Mouse (Mus musculus) limb, embryonic 13.5 days (tissue): Measurements from ENCODE around the gene Cntln. TPM values are rescaled to one million over a fixed set of nuclear protein-coding genes. Genes with fewer than 3 reads are reported as not detected.

Experiments
- ATAC-seq: fragments of 200-750 bp; cut with Nextera tagmentation; 2 replicates; pipeline ENCODE4 v1.8.0; 2017; ENCODE audit warnings: low read depth, moderate number of reproducible peaks, moderate TSS enrichment; ENCODE audit not compliant: low FRiP score
- H3K27ac ChIP-seq: fragments of 300-500 bp; sonication (generic); 2 replicates; pipeline ENCODE4 v1.5.1; 2015; ENCODE audit warnings: inconsistent platforms, mild to moderate bottlenecking, moderate library complexity
- H3K27me3 ChIP-seq: fragments of 300-500 bp; sonication (generic); 2 replicates; pipeline ENCODE4 v1.6.1; 2015; ENCODE audit warnings: mild to moderate bottlenecking, inconsistent platforms
- H3K36me3 ChIP-seq: fragments of 300-500 bp; sonication (generic); 2 replicates; pipeline ENCODE4 v1.6.1; 2015; ENCODE audit warnings: inconsistent platforms, mild to moderate bottlenecking, moderate library complexity
- H3K4me1 ChIP-seq: fragments of 300-500 bp; sonication (generic); 2 replicates; pipeline ENCODE4 v1.6.1; 2015; ENCODE audit warnings: inconsistent platforms
- H3K4me2 ChIP-seq: fragments of 300-500 bp; sonication (generic); replicated peaks from 2 replicates; pipeline ENCODE4 v1.6.1; 2015; ENCODE audit warnings: inconsistent platforms, mild to moderate bottlenecking, moderate library complexity
- H3K4me3 ChIP-seq: fragments of 300-500 bp; sonication (generic); 2 replicates; pipeline ENCODE4 v1.5.1; 2015; ENCODE audit warnings: moderate library complexity, mild to moderate bottlenecking, inconsistent platforms
- H3K9ac ChIP-seq: fragments of 300-500 bp; sonication (generic); 2 replicates; pipeline ENCODE4 v1.6.1; 2015; ENCODE audit warnings: mild to moderate bottlenecking, inconsistent platforms
- H3K9me3 ChIP-seq: fragments of 300-500 bp; sonication (generic); 2 replicates; pipeline ENCODE4 v1.6.1; 2016; ENCODE audit warnings: inconsistent platforms
- WGBS: fragments of 180-500 bp; shearing (Covaris S2); methylation state at CpG from one replicate; pipeline ENCODE4 v1.1.7; 2015; 5-methylcytosine and 5-hydroxymethylcytosine counted together
- polyA plus RNA-seq: library from polyadenylated mRNA; unstranded; fragments of >200 nt; fragmentation: Nextera tagmentation; extraction: Ambion mirVana; gene quantifications from 2 replicates; pipeline ENCODE4 v1.2.1, GENCODE M21; 2015

The Cntln gene
- polyA plus RNA-seq, 1 experiment from 2014 or later, result 13.6 TPM

DNA sequence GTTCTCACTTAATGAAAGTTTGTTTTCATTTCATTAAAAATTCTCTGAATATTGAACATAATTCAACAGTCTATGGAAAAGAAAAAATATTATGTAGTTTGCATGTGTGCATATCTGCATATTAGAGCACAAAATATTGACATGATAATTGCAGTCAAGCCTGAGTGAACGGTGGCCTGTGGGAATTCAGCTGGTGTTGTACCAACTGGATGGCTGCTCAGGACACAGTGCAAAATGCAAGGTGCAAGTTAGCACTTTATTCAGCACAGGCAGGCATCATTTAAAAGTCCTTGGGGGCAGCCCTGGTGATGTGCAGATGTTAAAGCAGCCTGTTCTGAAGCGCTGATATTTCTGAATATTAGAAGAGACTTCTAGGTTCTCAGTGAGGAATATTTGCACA lies 58.5 kb downstream of the Cntln start:
- H3K27me3 ChIP-seq, result no peaks in the 10 kb centered on the region
- H3K4me2 ChIP-seq, result no peak overlapping the region
- no peak overlapping the region for H3K9ac ChIP-seq
- H3K36me3 ChIP-seq, result no peaks in the 10 kb centered on the region
- no peak overlapping the region for H3K27ac ChIP-seq
- H3K4me1 ChIP-seq, result peaks cover 4% of the 10 kb centered on the region
- H3K4me3 ChIP-seq, result no peak overlapping the region
- 0 out of 2 replicates have a peak, but pooled peaks cover 4% of the 10 kb centered on the region for H3K9me3 ChIP-seq
- ATAC-seq, result no peak
- 52% methylated on average over 2 of the region's 2 CpGs for WGBS

DNA sequence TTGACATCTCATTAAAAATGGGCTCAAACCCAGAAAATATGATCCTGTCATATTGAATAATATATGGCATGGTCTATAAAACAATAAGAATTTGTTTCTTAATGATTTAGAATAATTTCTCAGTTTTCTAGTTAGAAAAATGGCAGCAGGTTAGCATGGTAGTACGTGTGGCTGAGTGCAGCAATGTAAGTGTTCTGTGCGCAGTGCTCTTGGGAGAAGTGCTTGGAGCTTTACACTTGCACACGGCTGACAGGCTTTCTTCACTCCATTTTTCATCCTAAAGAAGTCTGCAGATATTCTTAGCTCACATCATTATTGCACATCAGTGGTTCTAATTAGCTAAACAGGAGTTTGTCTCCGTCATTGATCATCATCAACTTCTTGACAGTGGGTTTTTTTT lies 60.0 kb downstream of the Cntln start:
- no peak for ATAC-seq
- 60% methylated on average over 4 of the region's 4 CpGs for WGBS

DNA sequence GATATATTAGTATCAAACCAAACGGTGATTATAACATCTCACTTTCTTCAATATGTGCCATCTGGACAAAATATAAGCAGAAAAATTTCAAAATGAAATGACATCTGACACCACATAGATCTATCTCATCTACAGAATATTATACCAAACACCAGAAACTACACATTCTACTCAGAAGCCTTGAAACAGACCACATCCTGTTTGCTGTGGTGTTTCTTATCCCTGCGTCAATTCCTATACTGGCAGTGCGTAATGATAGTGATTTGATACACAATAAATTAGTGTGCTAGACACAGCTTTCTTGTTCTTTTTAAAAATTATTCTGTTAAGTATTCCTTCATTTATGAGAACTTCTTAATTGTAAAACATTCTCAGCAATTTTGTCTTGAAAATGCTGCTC lies 62.3 kb downstream of the Cntln start:
- H3K4me2 ChIP-seq, result no peak overlapping the region
- H3K9ac ChIP-seq, result no peak overlapping the region
- H3K9me3 ChIP-seq, result no peaks in the 10 kb centered on the region
- no peaks in the 10 kb centered on the region for H3K36me3 ChIP-seq
- H3K4me1 ChIP-seq, result peaks cover 4% of the 10 kb centered on the region
- H3K27me3 ChIP-seq, result no peaks in the 10 kb centered on the region
- H3K4me3 ChIP-seq, result no peak overlapping the region
- no peak for ATAC-seq
- H3K27ac ChIP-seq, result no peak overlapping the region
- WGBS, result 84% methylated on average over 3 of the region's 3 CpGs

More for the DNA sequence above, 60.0 kb downstream of the Cntln start:
- Histone ChIP-seq H3K27ac (no peak overlapping the region), H3K4me3 (no peak overlapping the region), H3K9ac (no peak overlapping the region), H3K4me1 (peaks cover 4% of the 10 kb centered on the region), H3K4me2 (no peak overlapping the region), H3K27me3 (no peaks in the 10 kb centered on the region), H3K36me3 (no peaks in the 10 kb centered on the region), H3K9me3 (no peaks in the 10 kb centered on the region)

DNA sequence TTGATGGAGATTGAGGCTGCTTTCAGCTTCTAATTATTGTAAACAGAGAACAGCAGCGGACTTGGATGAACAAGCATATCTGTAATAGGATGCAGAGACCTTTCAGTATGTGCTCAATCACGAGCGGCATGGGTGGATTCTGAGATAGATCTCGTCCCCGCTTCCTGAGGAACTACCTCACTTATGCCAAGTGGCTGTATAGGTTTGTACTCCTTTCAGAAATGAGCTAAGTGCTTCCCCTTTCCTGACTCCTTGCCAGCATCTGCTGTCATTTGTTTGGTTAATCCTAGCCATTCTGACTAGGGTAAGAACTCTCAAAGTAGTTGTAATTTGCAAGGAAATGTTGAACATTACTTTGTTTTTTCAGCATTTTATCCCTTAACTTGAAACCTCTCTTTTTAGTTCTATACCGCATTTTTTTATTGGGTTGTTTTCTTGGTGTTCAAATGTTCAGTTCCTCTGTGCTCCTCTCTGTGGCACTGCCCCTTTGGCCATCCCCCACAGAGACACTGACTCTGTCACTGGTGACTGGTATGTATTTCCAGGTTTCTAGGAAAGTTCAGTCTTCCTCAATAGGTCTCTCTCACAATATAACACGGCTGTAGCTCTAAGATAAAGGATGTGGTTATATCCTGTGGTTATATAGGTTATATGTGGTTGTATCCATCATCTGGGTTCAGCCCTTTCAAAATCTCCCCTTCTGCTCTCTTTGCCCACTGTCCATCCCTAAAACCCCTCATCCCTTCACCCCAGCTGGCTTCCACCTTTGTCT lies 93.0 kb downstream of the Cntln start:
- no peaks in the 10 kb centered on the region for H3K4me1 ChIP-seq
- 81% methylated on average over 7 of the region's 7 CpGs for WGBS
- no peak overlapping the region for H3K4me2 ChIP-seq
- H3K4me3 ChIP-seq, result no peak overlapping the region
- H3K27ac ChIP-seq, result no peak overlapping the region
- no peak for ATAC-seq
- peaks cover 14% of the 10 kb centered on the region; the same call in 1 of the 2 replicates for H3K36me3 ChIP-seq
- no peaks in the 10 kb centered on the region for H3K9me3 ChIP-seq
- H3K27me3 ChIP-seq, result no peaks in the 10 kb centered on the region
- H3K9ac ChIP-seq, result no peak overlapping the region

DNA sequence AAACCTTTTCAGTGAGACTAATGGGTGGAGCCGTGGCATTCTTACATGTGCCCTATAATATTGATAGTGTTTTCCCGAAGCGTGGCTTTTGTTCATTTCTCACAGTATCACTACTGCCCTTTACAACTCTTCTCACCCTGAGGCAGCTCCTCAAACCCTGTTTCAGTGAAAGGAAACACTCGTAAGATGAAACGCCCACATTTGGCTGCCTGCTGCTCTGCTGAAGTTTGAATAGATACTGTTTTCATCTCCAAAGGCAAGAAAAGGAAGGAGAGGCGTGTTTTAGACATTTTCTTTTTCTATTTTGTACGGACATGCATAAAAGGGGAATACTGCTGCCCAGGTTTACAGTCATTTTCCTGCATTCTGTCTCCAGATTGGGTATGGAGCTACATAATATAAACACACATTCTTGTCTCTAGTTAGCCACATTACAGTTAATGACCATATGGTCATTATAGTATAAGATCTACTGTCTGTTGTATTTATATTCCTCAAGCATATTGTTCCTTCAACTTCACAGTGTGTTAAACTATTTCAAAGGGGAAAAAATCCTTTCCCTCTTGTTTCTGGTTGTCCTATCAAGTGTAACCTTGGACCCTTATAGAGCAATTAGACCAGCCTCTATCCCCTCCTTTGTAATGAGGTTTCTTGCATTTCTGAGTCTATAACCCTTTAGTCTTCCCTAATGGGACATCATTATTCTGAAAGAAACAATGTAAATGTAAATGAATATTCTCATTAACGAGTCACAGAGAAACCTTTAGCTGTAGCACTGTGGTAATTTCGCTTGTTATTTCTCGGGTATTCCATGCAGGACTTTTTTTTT lies 111.6 kb downstream of the Cntln start:
- Histone ChIP-seq H3K9ac (no peak overlapping the region), H3K9me3 (no peaks in the 10 kb centered on the region), H3K27ac (no peak overlapping the region; the same call in 1 of the 2 replicates), H3K4me2 (no peak overlapping the region), H3K27me3 (no peaks in the 10 kb centered on the region), H3K36me3 (peaks cover 3% of the 10 kb centered on the region; the same call in 1 of the 2 replicates), H3K4me3 (no peak overlapping the region), H3K4me1 (no peaks in the 10 kb centered on the region)
- WGBS, result 64% methylated on average over 10 of the region's 10 CpGs
- no peak for ATAC-seq

DNA sequence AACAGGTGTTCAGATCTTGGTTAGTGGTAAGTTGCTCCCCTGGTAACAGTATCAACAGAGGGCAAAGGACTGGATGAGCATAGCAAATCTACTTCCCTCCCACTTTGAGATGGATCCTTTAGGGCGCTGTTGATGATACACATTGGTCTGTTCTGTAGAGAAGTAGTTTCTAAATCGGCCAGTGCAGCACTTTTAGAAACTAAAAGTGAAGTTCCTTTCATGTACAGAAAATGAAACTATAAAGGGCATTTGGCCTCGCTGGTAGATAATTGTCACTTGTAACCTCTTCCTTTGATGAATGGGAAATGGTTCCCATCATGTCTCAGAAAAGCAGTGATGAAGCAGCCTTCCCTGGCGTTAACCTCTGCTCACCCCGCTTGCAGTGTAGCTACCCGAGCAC lies 121.5 kb downstream of the Cntln start:
- H3K4me1 ChIP-seq, result no peaks in the 10 kb centered on the region
- no peaks in the 10 kb centered on the region for H3K36me3 ChIP-seq
- 62% methylated on average over 6 of the region's 6 CpGs for WGBS
- no peak overlapping the region for H3K4me3 ChIP-seq
- no peak overlapping the region for H3K4me2 ChIP-seq
- no peak overlapping the region for H3K27ac ChIP-seq
- no peak overlapping the region for H3K9ac ChIP-seq
- ATAC-seq, result no peak
- H3K9me3 ChIP-seq, result no peaks in the 10 kb centered on the region
- H3K27me3 ChIP-seq, result no peaks in the 10 kb centered on the region

DNA sequence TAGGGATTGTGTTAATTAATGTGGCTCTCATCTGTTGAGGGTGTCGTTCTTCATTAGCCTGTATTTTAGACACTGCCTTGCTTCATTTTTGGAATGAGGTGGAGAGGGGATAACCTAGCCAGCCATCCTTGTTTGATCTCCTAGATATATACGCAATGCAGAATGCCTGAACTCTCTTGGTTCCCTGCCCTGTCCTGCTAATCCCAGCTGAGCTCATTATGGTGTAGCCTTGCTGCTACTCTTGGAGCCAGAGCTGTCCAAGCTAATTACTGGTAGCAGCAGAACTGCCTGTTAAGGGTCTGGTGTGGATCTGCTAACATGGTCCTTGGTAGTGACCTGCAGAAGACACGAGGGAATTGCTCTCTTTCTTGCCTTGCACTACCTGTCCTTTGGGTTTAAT lies 122.7 kb downstream of the Cntln start:
- no peaks in the 10 kb centered on the region for H3K36me3 ChIP-seq
- ATAC-seq, result no peak
- H3K9me3 ChIP-seq, result no peaks in the 10 kb centered on the region
- H3K4me2 ChIP-seq, result no peak overlapping the region
- H3K4me3 ChIP-seq, result no peak overlapping the region
- no peak overlapping the region for H3K27ac ChIP-seq
- no peaks in the 10 kb centered on the region for H3K4me1 ChIP-seq
- WGBS, result 63% methylated on average over 3 of the region's 3 CpGs
- no peaks in the 10 kb centered on the region for H3K27me3 ChIP-seq
- H3K9ac ChIP-seq, result no peak overlapping the region

DNA sequence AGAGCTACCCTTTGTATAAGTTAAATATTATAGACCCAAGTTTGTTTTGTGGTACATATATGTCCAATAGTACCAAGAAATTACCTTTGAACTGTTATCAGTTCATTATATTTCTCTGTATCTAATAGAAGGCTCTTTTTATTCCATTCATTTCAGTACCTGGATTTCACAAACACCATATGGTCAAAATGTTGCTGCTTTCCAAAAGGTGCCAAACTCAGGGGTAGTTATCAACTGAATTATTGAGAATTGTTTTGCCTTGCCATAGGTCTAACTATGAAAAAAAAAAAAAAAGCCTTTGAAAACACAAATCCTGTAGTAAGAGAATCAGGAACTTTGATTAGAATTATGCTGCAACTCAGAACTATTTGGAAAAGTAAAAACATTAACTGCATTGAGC lies 126.7 kb downstream of the Cntln start:
- Histone ChIP-seq H3K4me3 (no peak overlapping the region), H3K9me3 (no peaks in the 10 kb centered on the region), H3K9ac (no peak overlapping the region), H3K36me3 (no peaks in the 10 kb centered on the region), H3K27me3 (no peaks in the 10 kb centered on the region), H3K4me2 (no peak overlapping the region), H3K27ac (no peak overlapping the region), H3K4me1 (no peaks in the 10 kb centered on the region)
- no peak for ATAC-seq

DNA sequence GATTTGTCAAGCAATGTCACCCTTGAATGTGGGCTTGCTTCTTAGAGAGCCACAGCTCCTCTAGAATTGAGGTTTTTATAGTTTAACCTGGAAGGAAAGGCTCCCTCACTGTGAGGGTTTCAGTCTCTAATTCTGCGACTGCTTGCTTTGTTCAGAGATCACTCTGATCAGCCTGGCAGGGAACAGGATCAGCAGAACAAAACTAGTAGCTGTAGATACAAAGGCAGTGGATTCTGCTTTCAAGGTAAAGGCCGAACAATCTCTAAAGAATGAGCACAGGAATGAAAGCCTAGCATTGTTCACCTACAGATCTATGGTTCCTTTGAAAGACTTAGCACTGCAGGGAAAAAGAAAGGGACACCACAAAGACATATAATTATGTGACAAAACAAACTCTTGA lies 161.6 kb downstream of the Cntln start:
- no peaks in the 10 kb centered on the region for H3K9me3 ChIP-seq
- peaks cover 5% of the 10 kb centered on the region for H3K36me3 ChIP-seq
- no peaks in the 10 kb centered on the region for H3K27me3 ChIP-seq
- no peak overlapping the region for H3K9ac ChIP-seq
- H3K4me1 ChIP-seq, result no peaks in the 10 kb centered on the region
- WGBS, result 67% methylated on average over 2 of the region's 2 CpGs
- H3K4me3 ChIP-seq, result no peak overlapping the region
- ATAC-seq, result no peak
- H3K4me2 ChIP-seq, result no peak overlapping the region
- H3K27ac ChIP-seq, result no peak overlapping the region

DNA sequence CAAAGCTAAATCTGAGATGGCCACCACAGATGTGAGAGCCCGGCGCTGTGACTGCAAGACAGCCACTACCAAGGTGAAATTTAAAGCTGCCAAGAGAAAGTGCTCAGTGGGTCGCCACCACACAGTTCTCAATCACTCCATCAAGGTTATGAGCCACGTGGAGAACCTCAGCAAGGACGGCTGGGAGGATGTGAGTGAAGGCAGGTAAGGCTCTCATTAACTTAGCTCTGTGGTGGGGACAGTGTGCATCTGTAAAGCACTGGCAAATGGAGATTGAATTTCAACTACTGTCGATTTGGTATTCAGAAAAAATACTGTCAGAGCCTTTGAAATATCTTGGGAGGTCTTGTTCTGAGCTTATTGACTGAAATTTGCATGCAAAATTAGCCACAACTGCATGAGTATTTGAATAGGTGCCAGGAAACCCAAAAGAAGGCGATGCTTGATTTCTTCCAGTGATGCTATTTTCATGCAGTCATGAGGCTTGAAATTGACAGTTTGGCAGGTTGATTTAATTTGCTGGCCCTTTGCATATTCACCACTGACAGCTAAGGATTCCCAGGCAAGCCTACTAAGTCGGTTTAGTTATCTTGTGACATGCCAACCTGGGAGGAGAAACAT lies 165.9 kb downstream of the Cntln start:
- Histone ChIP-seq H3K4me1 (no peaks in the 10 kb centered on the region), H3K4me2 (no peak overlapping the region), H3K27ac (no peak overlapping the region), H3K36me3 (peaks cover 5% of the 10 kb centered on the region), H3K9ac (no peak overlapping the region), H3K9me3 (no peaks in the 10 kb centered on the region), H3K27me3 (no peaks in the 10 kb centered on the region), H3K4me3 (no peak overlapping the region)
- WGBS, result 72% methylated on average over 8 of the region's 8 CpGs
- no peak for ATAC-seq

DNA sequence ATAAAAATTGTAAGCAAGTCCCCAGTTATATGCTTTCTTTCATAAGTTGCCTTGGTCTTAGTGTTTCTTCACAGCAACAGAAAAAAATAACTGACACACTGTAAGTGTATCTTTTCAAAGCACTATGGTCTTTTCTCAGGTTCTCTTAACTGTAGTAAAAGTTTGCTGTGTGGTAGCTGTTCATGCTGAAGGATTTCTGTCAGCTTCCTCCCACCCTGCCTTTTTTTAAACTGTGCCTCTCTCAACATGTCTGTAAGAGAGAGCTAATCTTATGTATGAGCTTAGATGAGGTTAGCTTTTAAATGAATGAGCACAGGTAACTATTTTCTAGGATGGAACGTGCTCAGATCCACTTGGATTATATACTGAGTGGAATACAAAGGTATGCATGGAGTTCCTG lies 170.5 kb downstream of the Cntln start:
- Histone ChIP-seq H3K9me3 (no peaks in the 10 kb centered on the region), H3K4me3 (no peak overlapping the region), H3K4me1 (no peaks in the 10 kb centered on the region), H3K27ac (no peak overlapping the region), H3K9ac (no peak overlapping the region), H3K4me2 (no peak overlapping the region), H3K36me3 (peaks cover 5% of the 10 kb centered on the region), H3K27me3 (no peaks in the 10 kb centered on the region)
- WGBS, result 83% methylated on average over 1 of the region's 1 CpGs
- ATAC-seq, result no peak

DNA sequence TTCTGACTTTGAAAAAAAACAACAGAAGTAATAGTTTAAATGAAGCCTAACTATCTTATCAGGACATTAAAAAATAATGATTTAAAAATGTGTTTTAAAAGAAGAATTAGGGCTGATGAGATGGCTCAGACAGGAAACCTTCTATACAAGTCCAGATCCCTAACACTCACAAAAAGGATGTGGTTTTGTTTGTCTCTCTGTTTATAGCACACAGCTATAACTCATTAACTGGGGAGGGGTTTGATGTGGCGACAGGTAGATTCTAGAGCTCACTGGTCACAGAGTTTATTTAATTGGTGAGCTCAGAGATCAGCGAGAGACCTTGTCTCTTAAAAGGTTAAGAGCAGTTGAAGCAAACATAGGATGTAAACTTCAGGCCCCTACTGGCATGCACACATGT lies 175.5 kb downstream of the Cntln start:
- Histone ChIP-seq H3K9ac (no peak overlapping the region), H3K4me2 (no peak overlapping the region), H3K4me1 (no peaks in the 10 kb centered on the region), H3K9me3 (no peaks in the 10 kb centered on the region), H3K36me3 (no peaks in the 10 kb centered on the region), H3K4me3 (no peak overlapping the region), H3K27ac (no peak overlapping the region), H3K27me3 (no peaks in the 10 kb centered on the region)
- no peak for ATAC-seq
- WGBS, result 79% methylated on average over 2 of the region's 2 CpGs
